In genomic region chr4:99970097-99970496, GRCm38 (mm10) we compare ENCODE assay signal across 13 mouse cellular contexts. TPM values are rescaled to one million over a fixed set of nuclear protein-coding genes. Genes with fewer than 3 reads are reported as not detected.
DNase-seq lines count a peak whose midpoint lies in the region; ATAC-seq and TF ChIP-seq lines count a peak whose summit lies in the region.
"Had no signal": no experiment of that assay in that cellular context is flagged by ENCODE, and none has a peak within 500 bp of the region (broad histone marks: within the 10 kb centered on the region; RNA-seq: fewer than 3 reads in every experiment).

No protein-coding gene starts in this region.

- TF ChIP-seq EP300 in heart, postnatal 0 days (IDR thresholded peaks at IDR 0.05; ENCODE audit: low read depth) = no peak

- H3K27ac ChIP-seq in kidney, embryonic 14.5 days (ENCODE audit: low read depth, low read length) = peak overlapping the region; percentile 65; the same call in 1 of the 2 replicates
- peak overlapping the region; percentile 55 for H3K27ac ChIP-seq in heart, postnatal 0 days (ENCODE audit: low read depth)
- peak overlapping the region; percentile 83 for H3K27ac ChIP-seq in stomach, embryonic 14.5 days (ENCODE audit: low read length)

- peak; percentile 17 to 33 for DNase-seq in frontal cortex, adult 2 months (ENCODE audit: extremely low spot score in 1 of 2, low spot score in 1 of 2)
- DNase-seq in frontal cortex, postnatal 25 days (ENCODE audit: low spot score in 2 of 2) = no peak
- DNase-seq in kidney, adult 8-10 months = no peak
- DNase-seq in heart, postnatal 0 days (ENCODE audit: low spot score) = peak; percentile 32
- DNase-seq in retina, embryonic 14.5 days (ENCODE audit: low spot score) = no peak
- no peak for DNase-seq in adrenal gland, postnatal 10 days
- DNase-seq: layer of hippocampus, postnatal 36 days; liver had no signal

- H3K9ac ChIP-seq in kidney, embryonic 14.5 days (ENCODE audit: low read depth, low read length) = no peak overlapping the region
- H3K9ac ChIP-seq in heart, postnatal 0 days (replicated peaks; ENCODE audit: low read depth, low read length) = no peak overlapping the region
- no peak overlapping the region for H3K9ac ChIP-seq in stomach, embryonic 14.5 days (replicated peaks; ENCODE audit: low read depth, low read length)

- H3K4me2 ChIP-seq in kidney, embryonic 14.5 days (replicated peaks; ENCODE audit: low read depth, low read length) = no peak overlapping the region
- no peak overlapping the region for H3K4me2 ChIP-seq in heart, postnatal 0 days (ENCODE audit: low read depth, low read length)
- H3K4me2 ChIP-seq in stomach, embryonic 14.5 days (replicated peaks; ENCODE audit: low read depth, low read length) = no peak overlapping the region

- H3K4me3 ChIP-seq in kidney, embryonic 14.5 days (ENCODE audit: low read length) = no peak overlapping the region
- H3K4me3 ChIP-seq in heart, postnatal 0 days (ENCODE audit: low read depth, low read length) = no peak overlapping the region
- no peak overlapping the region for H3K4me3 ChIP-seq in stomach, embryonic 14.5 days (ENCODE audit: low read depth, low read length)

- ATAC-seq in kidney, embryonic 14.5 days (ENCODE audit: low FRiP score, low TSS enrichment) = no peak; the same call in 1 of the 2 replicates
- no peak; the same call in 1 of the 2 replicates for ATAC-seq in heart, postnatal 0 days (ENCODE audit: insufficient read depth, low read depth)
- no peak for ATAC-seq in stomach, embryonic 14.5 days (ENCODE audit: insufficient number of reproducible peaks, insufficient read depth, low FRiP score, low read depth)
- ATAC-seq: activated CD4-positive, CD25-positive, alpha-beta regulatory T cell, adult 4 months; inflammation-experienced regulatory T-cells, adult 6 months had no signal

- WGBS in kidney, embryonic 14.5 days = 58% methylated on average over 4 of the region's 4 CpGs
- WGBS in heart, postnatal 0 days = 59% methylated on average over 4 of the region's 4 CpGs
- 42% methylated on average over 4 of the region's 4 CpGs for WGBS in stomach, embryonic 14.5 days

- no peaks in the 10 kb centered on the region for H3K27me3 ChIP-seq in kidney, embryonic 14.5 days (ENCODE audit: control insufficient read depth, insufficient read depth, low read length)
- H3K27me3 ChIP-seq in heart, postnatal 0 days (ENCODE audit: control insufficient read depth, insufficient read depth, low read length) = no peaks in the 10 kb centered on the region
- no peaks in the 10 kb centered on the region for H3K27me3 ChIP-seq in stomach, embryonic 14.5 days (ENCODE audit: control insufficient read depth, insufficient read depth, low read length)

- no peak for TF ChIP-seq CTCF in heart, postnatal 0 days (IDR thresholded peaks at IDR 0.05; ENCODE audit: low read depth)

- H3K9me3 ChIP-seq in kidney, embryonic 14.5 days (ENCODE audit: control insufficient read depth, low read length) = no peaks in the 10 kb centered on the region
- no peaks in the 10 kb centered on the region for H3K9me3 ChIP-seq in heart, postnatal 0 days (replicated peaks; ENCODE audit: control insufficient read depth, low read length)
- H3K9me3 ChIP-seq in stomach, embryonic 14.5 days (ENCODE audit: control insufficient read depth, low read depth, low read length) = no peaks in the 10 kb centered on the region
- H3K9me3 ChIP-seq: G1E had no signal

- H3K36me3 ChIP-seq in kidney, embryonic 14.5 days (ENCODE audit: control insufficient read depth, insufficient read depth, low read length) = peaks cover 4% of the 10 kb centered on the region; the same call in 1 of the 2 replicates
- peaks cover 70% of the 10 kb centered on the region for H3K36me3 ChIP-seq in heart, postnatal 0 days (replicated peaks; ENCODE audit: control insufficient read depth, insufficient read depth, low read length)
- no peaks in the 10 kb centered on the region for H3K36me3 ChIP-seq in stomach, embryonic 14.5 days (ENCODE audit: control insufficient read depth, insufficient read depth, low read length)

- H3K4me1 ChIP-seq in kidney, embryonic 14.5 days (ENCODE audit: control insufficient read depth, insufficient read depth, low read length) = no peaks in the 10 kb centered on the region
- H3K4me1 ChIP-seq in heart, postnatal 0 days (ENCODE audit: control insufficient read depth, insufficient read depth) = no peaks in the 10 kb centered on the region
- peaks cover 12% of the 10 kb centered on the region; the same call in 1 of the 2 replicates for H3K4me1 ChIP-seq in stomach, embryonic 14.5 days (ENCODE audit: control insufficient read depth, insufficient read depth, low read length)

RNA-seq across cellular contexts. Expression of gene Itgb3bp, which starts 40.5 kb away (rescaled TPM):
- 3.8 and 4.9 TPM in 2 replicates for polyA plus RNA-seq in frontal cortex, adult 2 months (2012; rRNA removed)
- 39.6 and 63.4 TPM in 2 replicates for polyA plus RNA-seq in kidney, embryonic 14.5 days (2014; fragmentation: Nextera tagmentation; extraction: Ambion mirVana)
- total RNA-seq in heart, postnatal 0 days (2014; rRNA removed; ENCODE audit: low replicate concordance) = 1.1 and 9.7 TPM in 2 replicates
- polyA plus RNA-seq in heart, postnatal 0 days (2015; fragmentation: Nextera tagmentation; extraction: Ambion mirVana) = 26.2 and 28.4 TPM in 2 replicates
- 38.2 and 47.1 TPM in 2 replicates for polyA plus RNA-seq in stomach, embryonic 14.5 days (2014; fragmentation: Nextera tagmentation; extraction: Ambion mirVana)
- 1 to 10 TPM; 8.4 to 9.0 TPM for total RNA-seq in adrenal gland, postnatal 10 days (2021)

RNA-seq across cellular contexts. Expression of gene Pgm1, which starts 40.9 kb away (rescaled TPM):
- 61.9 and 64.6 TPM in 2 replicates for polyA plus RNA-seq in frontal cortex, adult 2 months (2012; rRNA removed)
- polyA plus RNA-seq in kidney, embryonic 14.5 days (2014; fragmentation: Nextera tagmentation; extraction: Ambion mirVana) = 37.0 and 58.3 TPM in 2 replicates
- total RNA-seq in heart, postnatal 0 days (2014; rRNA removed; ENCODE audit: low replicate concordance) = 271 and 313 TPM in 2 replicates
- polyA plus RNA-seq in heart, postnatal 0 days (2015; fragmentation: Nextera tagmentation; extraction: Ambion mirVana) = 208 and 220 TPM in 2 replicates
- 78.2 and 95.1 TPM in 2 replicates for polyA plus RNA-seq in stomach, embryonic 14.5 days (2014; fragmentation: Nextera tagmentation; extraction: Ambion mirVana)
- 100 to 1,000 TPM; 137 to 157 TPM for total RNA-seq in adrenal gland, postnatal 10 days (2021)

Comparison
In these comparisons a context has a peak if more than half of its experiments do, and no peak if none do; other contexts are left out.
1. DNase-seq: peak in frontal cortex, adult 2 months (2 of 2) and heart, postnatal 0 days (single experiment); none in frontal cortex, postnatal 25 days (0 of 2), kidney, adult 8-10 months (0 of 2), retina, embryonic 14.5 days (single experiment) and adrenal gland, postnatal 10 days (single experiment).
2. Peak in every context shown above with its lines, with median percentiles within 50 percentile points of each other: H3K27ac ChIP-seq.